Mouse (Mus musculus) ZHBTc4 (cell line): Measurements from ENCODE around the gene Zbtb16.

Experiments
- DNase-seq: peaks from one replicate; pipeline ENCODE4 v3.0.0-alpha.2; 2011; ENCODE audit warnings: low read depth, low spot score

The Zbtb16 gene

GRCm38 (mm10) chr9:48826377-48826889, 9.6 kb downstream of the Zbtb16 start:
- DNase-seq, result no peak

DNA sequence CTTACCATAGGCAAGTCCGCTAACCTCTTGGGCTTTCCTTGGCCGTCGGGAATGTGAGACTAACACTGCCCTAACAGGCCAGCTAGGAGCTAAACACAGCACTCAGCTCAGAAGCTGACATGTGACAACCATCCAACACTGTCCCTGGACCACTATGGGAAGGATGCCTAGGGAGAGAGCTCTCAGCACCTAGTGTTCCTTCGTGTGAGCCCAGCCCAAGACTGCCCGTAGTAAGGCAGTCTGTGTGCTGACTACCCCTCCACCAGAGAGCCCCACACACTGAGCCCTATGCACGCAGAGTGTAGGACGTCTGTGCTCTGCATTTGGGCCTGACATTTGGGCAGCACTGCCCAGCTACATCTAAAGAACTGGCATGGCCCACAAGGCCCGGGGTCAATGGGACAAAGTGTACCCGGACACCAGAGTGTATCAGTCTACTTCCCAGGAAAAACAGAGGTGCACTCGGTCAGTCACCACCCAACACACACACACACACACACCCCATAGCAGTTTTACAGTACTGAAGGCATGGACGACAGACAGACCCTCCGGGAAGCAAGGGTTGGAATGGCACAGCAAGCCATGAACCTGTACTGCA, 11.4 kb downstream of the Zbtb16 start:
- DNase-seq, result no peak

GRCm38 (mm10) chr9:48823851-48824250, 12.2 kb downstream of the Zbtb16 start:
- DNase-seq, result no peak

GRCm38 (mm10) chr9:48823319-48823705, 12.7 kb downstream of the Zbtb16 start:
- no peak for DNase-seq

DNA sequence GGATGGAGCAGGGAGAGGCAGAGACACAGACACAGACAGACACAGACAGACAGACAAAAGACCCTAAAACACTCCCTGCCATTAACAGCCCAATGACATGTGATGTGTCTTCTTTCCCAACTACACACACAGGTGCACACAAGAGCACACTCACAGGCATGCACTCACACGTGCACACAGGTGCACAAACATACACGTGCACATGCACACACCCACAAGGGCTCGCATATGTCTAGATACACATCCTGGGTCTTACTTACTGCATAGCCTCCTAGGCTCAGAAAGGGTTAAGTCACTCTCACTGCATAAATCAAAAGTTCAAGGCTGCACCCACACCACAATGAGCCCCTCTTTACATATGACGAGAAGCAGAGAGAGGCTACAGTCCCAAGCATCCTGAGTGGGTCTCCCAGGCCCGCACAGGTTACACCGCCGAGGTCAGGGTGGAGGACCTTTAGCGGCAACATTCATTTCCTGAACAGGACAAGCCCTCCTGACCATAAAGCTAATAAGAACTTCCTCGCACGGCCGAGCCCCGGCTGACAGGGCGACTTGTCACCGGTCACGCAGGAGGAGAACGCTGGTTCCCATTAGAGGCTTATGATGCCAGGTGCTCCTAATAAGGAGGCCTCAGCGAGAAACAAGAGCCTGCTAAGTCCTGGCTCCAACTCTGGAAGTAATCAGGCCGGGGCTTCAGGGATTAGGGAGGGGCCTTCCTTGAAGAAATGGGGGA, 13.3 kb downstream of the Zbtb16 start:
- no peak for DNase-seq

DNA sequence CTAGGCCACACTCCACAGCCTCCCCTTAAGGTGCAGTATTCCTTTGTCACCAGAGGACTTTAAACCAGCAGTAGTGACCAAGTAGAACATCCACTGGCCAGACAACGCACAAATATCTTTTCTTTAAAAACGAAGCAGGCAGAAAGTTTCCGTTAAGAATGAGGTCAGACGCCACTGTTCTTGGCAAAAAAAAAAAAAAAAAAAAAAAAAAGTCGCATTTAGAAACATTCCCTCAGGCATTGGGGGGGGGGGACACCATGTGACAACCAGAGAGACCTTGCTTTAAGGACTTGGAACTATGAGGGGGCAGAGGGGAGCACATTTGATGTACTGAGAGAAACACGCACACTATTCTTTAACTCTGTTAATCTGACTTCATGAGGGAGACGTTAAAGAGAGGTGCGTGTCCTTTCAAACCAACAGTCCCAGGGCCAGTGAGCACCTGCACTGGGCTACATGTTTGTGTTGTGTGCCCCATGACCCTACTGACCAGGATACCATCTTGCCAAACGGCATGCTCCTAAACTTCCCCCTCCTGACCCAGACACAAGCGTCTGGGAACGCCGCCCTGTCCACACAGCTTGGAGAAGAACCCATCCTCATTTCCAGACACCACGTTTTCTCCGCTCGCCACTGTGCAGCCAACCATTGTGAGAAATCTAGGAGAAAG, 14.0 kb downstream of the Zbtb16 start:
- no peak for DNase-seq

- DNase-seq, result no peak
Measured at GRCm38 (mm10) chr9:48821431-48821830, 14.6 kb downstream of the Zbtb16 start.

- no peak for DNase-seq
Measured at GRCm38 (mm10) chr9:48820791-48821190, 15.2 kb downstream of the Zbtb16 start.

- no peak for DNase-seq
Measured at GRCm38 (mm10) chr9:48819695-48820094, 16.3 kb downstream of the Zbtb16 start.

DNA sequence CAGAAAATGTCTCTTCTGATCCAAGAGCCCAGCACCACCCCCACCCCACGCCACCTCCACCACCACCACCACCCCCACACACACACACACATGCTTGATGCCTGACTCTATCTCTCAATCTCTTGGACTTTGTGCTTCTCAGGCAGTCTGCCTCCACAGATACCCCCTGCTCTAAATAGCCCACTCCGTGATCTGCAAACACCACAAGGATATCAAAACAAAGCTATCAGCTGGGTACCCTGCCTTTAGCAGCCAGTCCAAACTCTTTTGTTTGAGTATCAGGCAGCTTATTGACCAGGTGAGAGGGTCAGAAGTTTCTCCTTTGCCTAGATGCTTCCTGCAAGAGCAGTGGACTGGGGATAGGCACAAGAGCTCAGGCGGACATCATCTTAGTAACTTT, 16.9 kb downstream of the Zbtb16 start:
- DNase-seq, result no peak

DNA sequence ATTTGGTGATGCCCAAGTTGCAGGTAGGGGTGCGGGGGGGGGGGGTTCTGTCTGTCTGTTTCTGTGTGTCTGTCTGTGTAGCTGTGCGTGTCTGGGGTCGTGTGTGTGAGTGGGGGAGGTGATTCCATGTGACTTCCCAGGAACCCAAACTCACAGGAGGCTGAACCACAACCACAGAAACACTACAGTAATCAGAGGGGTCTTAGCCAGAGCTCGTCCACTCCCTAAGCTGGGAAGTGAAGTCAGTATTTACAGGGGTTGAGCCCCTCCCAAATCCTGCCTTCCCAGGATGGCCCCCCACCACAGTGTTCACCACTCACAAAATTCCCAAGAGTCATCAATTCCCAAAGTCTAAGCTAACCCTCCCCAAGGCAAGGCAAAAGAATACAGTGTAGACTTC, 18.1 kb downstream of the Zbtb16 start:
- DNase-seq, result no peak

- no peak for DNase-seq
Measured at GRCm38 (mm10) chr9:48817399-48817793, 18.6 kb downstream of the Zbtb16 start.

DNA sequence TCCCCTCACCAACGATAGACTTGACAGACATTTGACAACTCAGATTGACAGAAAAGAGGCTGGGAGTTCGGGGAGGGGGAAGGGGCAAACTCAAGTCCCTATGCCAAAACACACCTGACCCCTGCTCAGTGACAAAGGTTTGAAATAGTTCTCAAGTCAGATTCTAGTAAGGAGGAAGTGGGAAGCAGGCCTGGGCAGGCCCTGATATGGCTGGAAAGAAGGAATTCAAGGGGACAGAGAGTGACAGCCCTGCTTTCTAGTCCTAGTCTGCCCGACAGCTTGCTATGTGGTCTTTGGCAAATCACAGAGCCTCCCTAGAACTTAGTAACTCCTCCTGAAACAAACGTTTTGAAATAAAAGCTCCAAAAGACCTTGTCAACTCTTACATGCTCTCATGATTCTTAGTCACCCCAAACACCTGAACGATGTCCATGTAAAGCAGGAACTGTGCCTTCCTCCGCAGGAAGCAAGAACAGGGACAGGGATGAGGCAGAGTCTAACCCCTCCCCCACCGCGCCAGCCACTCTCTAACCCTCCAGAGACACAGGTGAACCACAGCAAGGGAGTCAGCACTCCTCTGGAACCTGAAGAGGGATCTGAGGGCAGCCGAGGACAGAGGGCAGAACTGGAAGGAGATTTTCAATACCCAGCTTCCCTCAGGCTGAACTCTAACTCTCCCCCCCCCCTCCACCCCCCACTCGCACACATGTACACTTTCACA, 19.2 kb downstream of the Zbtb16 start:
- DNase-seq, result no peak

GRCm38 (mm10) chr9:48816157-48816556, 19.9 kb downstream of the Zbtb16 start:
- no peak for DNase-seq

DNA sequence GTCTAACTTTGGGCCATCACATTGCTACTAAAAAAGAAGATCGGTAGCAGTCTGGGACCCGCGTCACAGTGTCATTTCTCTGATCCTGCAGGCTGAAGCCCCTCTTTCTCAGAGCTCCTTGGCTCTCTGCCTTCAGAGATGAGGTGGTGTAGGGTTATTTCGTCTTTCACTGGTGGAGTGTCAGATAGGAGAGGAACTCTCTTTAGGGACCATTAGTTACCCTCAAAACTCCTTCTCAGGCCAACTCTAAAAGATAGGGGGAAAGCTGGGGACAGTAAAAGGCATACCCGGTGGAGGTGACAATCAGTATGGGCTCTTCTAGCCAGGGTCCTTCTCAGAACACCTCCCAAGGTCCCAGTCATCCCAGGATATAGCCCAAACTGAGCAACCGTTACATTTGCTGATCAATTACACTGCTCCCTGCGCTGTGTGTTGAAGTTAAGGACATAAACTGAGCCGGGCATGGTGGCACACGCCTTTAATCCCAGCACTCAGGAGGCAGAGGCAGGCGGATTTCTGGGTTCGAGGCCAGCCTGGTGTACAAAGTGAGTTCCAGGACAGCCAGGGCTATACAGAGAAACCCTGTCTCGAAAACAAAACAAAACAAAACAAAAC, 21.0 kb downstream of the Zbtb16 start:
- DNase-seq, result no peak

GRCm38 (mm10) chr9:48813960-48814880, 21.8 kb downstream of the Zbtb16 start:
- no peak for DNase-seq

- no peak for DNase-seq
Measured at GRCm38 (mm10) chr9:48812352-48812751, 23.7 kb downstream of the Zbtb16 start.

DNA sequence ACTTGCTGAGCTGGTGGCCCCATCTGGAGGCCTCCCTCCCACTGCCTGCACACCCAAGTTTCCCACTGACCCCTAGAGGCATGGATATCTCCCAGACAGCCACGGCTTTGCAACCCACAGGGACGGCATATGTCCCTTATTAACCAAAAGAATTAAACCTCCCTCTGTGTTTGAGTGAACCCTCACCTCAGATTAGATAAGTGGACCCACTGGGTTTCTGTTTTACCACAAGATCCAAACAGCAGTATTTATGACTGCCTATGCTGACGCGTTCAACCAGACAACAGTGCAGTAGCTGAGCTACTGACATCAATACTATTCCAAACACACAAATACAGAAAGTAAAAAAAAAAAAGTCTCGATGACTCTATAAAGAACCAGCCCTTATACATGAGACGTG, 29.4 kb downstream of the Zbtb16 start:
- DNase-seq, result no peak

GRCm38 (mm10) chr9:48805850-48806249, 30.2 kb downstream of the Zbtb16 start:
- no peak for DNase-seq

- DNase-seq, result no peak
Measured at GRCm38 (mm10) chr9:48804509-48804908, 31.5 kb downstream of the Zbtb16 start.
